Mouse (Mus musculus) heart, postnatal 0 days (tissue): ENCODE measurements around the gene Clstn3.

Experiments used
- CTCF ChIP-seq: IDR thresholded peaks from 2 replicates; pipeline ENCODE4 v1.5.1; 2016; ENCODE audit warnings: antibody characterized with exemption, control low read depth, low read depth
- EP300 ChIP-seq: IDR thresholded peaks from 2 replicates; pipeline ENCODE4 v1.6.1; 2016; ENCODE audit warnings: antibody characterized with exemption, low read depth

GRCm38 (mm10) chr6:124476796-124477195, 12.2 kb upstream of the Clstn3 start:
- TF ChIP-seq CTCF (no peak), EP300 (no peak)
